Mouse (Mus musculus) embryonic fibroblast, embryonic 13.5 days (primary cell): ENCODE data around the gene Catsper4.

ENCODE experiments used
- CTCF ChIP-seq: IDR thresholded peaks from 2 replicates; pipeline ENCODE4 v1.5.1; 2011; ENCODE audit warnings: mild to moderate bottlenecking, control low read depth, low read length, moderate library complexity, borderline replicate concordance; ENCODE audit not compliant: insufficient read depth
- POLR2A ChIP-seq: IDR thresholded peaks from 2 replicates; pipeline ENCODE4 v1.6.1; 2011; ENCODE audit warnings: low read depth, mild to moderate bottlenecking, control low read depth, low read length, moderate library complexity

DNA sequence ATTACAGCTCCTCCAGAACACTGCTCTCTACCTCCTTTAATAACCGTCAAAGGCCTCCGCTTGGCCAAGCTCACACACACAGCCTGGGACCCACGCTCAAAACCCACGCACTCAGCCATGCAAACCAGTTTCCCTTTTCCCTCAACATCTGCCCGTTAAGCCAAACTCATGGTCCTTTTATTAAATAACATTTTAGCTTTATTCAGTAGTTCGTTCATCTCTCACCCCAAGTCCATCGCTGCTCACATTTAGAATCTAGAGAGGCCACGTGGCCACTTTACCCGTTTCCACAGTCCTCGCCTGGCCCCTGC, 23.7 kb upstream of the Catsper4 start:
- TF ChIP-seq CTCF (no peak), POLR2A (no peak)
